Mouse (Mus musculus): ENCODE data around the gene Pkn1. TPM values are rescaled to one million over a fixed set of nuclear protein-coding genes. Genes with fewer than 3 reads are reported as not detected.

The Pkn1 gene
- polyA plus RNA-seq (2012; ENCODE audit: insufficient read depth, insufficient read length, missing spikeins) = 148 and 174 TPM in 2 replicates

GRCm38 (mm10) chr8:83698661-83699453, at the start of gene Pkn1:
TSS of gene Pkn1 (minus strand) at chr8:83699179.
- H3K4me1 ChIP-seq (ENCODE audit: control insufficient read depth, insufficient read depth, low read length) = peaks cover 35% of the 10 kb centered on the region
- peak within 1 kb of the TSS; percentile 87 for H3K27ac ChIP-seq (ENCODE audit: insufficient read depth, low read depth, low read length)

GRCm38 (mm10) chr8:83748708-83749107, 49.7 kb upstream of the Pkn1 start:
- TF ChIP-seq POLR2A (IDR thresholded peaks at IDR 0.05; ENCODE audit: borderline replicate concordance, low read depth, low read length) (no peak), CTCF (IDR thresholded peaks at IDR 0.05; ENCODE audit: low read depth, low read length) (no peak)
- H3K4me3 ChIP-seq (ENCODE audit: insufficient read depth, low read length) = peak overlapping the region; percentile 14
- H3K27ac ChIP-seq (ENCODE audit: insufficient read depth, low read depth, low read length) = peak overlapping the region; percentile 89
- H3K4me1 ChIP-seq (ENCODE audit: control insufficient read depth, insufficient read depth, low read length) = peaks cover 22% of the 10 kb centered on the region

More at GRCm38 (mm10) chr8:83698661-83699453, at the start of gene Pkn1:
- TF ChIP-seq POLR2A (IDR thresholded peaks at IDR 0.05; ENCODE audit: borderline replicate concordance, low read depth, low read length) = peak; percentile 50; the same call in 1 of the 2 replicates
- no peak for TF ChIP-seq CTCF (IDR thresholded peaks at IDR 0.05; ENCODE audit: low read depth, low read length)
- peak within 1 kb of the TSS; percentile 96 for H3K4me3 ChIP-seq (ENCODE audit: insufficient read depth, low read length)

- Histone ChIP-seq H3K4me1 (ENCODE audit: control insufficient read depth, insufficient read depth, low read length) (peaks cover 25% of the 10 kb centered on the region), H3K4me3 (ENCODE audit: insufficient read depth, low read length) (peak overlapping the region; percentile 47), H3K27ac (ENCODE audit: insufficient read depth, low read depth, low read length) (peak overlapping the region; percentile 89)
- TF ChIP-seq CTCF (IDR thresholded peaks at IDR 0.05; ENCODE audit: low read depth, low read length) (no peak), POLR2A (IDR thresholded peaks at IDR 0.05; ENCODE audit: borderline replicate concordance, low read depth, low read length) (no peak)
Observed at GRCm38 (mm10) chr8:83747661-83748346, 48.8 kb upstream of the Pkn1 start.

- peaks cover 46% of the 10 kb centered on the region for H3K4me1 ChIP-seq (ENCODE audit: control insufficient read depth, insufficient read depth, low read length)
- no peak overlapping the region for H3K27ac ChIP-seq (ENCODE audit: insufficient read depth, low read depth, low read length)
- no peak for TF ChIP-seq CTCF (IDR thresholded peaks at IDR 0.05; ENCODE audit: low read depth, low read length)
- TF ChIP-seq POLR2A (IDR thresholded peaks at IDR 0.05; ENCODE audit: borderline replicate concordance, low read depth, low read length) = no peak
- no peak overlapping the region for H3K4me3 ChIP-seq (ENCODE audit: insufficient read depth, low read length)
Observed at GRCm38 (mm10) chr8:83744070-83744469, 45.1 kb upstream of the Pkn1 start.

- peaks cover 48% of the 10 kb centered on the region for H3K4me1 ChIP-seq (ENCODE audit: control insufficient read depth, insufficient read depth, low read length)
- H3K27ac ChIP-seq (ENCODE audit: insufficient read depth, low read depth, low read length) = no peak overlapping the region
- TF ChIP-seq CTCF (IDR thresholded peaks at IDR 0.05; ENCODE audit: low read depth, low read length) = no peak
- TF ChIP-seq POLR2A (IDR thresholded peaks at IDR 0.05; ENCODE audit: borderline replicate concordance, low read depth, low read length) = no peak
- H3K4me3 ChIP-seq (ENCODE audit: insufficient read depth, low read length) = no peak overlapping the region
Observed at GRCm38 (mm10) chr8:83742968-83743367, 44.0 kb upstream of the Pkn1 start.

GRCm38 (mm10) chr8:83741849-83742655, 43.1 kb upstream of the Pkn1 start:
- Histone ChIP-seq H3K4me1 (ENCODE audit: control insufficient read depth, insufficient read depth, low read length) (peaks cover 49% of the 10 kb centered on the region), H3K4me3 (ENCODE audit: insufficient read depth, low read length) (peak overlapping the region; percentile 53; the same call in 1 of the 2 replicates), H3K27ac (ENCODE audit: insufficient read depth, low read depth, low read length) (peak overlapping the region; percentile 52)
- no peak for TF ChIP-seq POLR2A (IDR thresholded peaks at IDR 0.05; ENCODE audit: borderline replicate concordance, low read depth, low read length)
- no peak for TF ChIP-seq CTCF (IDR thresholded peaks at IDR 0.05; ENCODE audit: low read depth, low read length)

- Histone ChIP-seq H3K27ac (ENCODE audit: insufficient read depth, low read depth, low read length) (peak within 1 kb of the TSS; percentile 48), H3K4me3 (ENCODE audit: insufficient read depth, low read length) (peak within 1 kb of the TSS; percentile 53), H3K4me1 (ENCODE audit: control insufficient read depth, insufficient read depth, low read length) (peaks cover 52% of the 10 kb centered on the region)
- TF ChIP-seq POLR2A (IDR thresholded peaks at IDR 0.05; ENCODE audit: borderline replicate concordance, low read depth, low read length) = no peak
- no peak for TF ChIP-seq CTCF (IDR thresholded peaks at IDR 0.05; ENCODE audit: low read depth, low read length)
Observed at GRCm38 (mm10) chr8:83740976-83741741, 42.2 kb upstream of the Pkn1 start, which contains the start of gene Adgre5. TSS of gene Adgre5 (minus strand) at chr8:83741326.

- Histone ChIP-seq H3K27ac (ENCODE audit: insufficient read depth, low read depth, low read length) (no peak overlapping the region), H3K4me3 (ENCODE audit: insufficient read depth, low read length) (peak overlapping the region; percentile 53), H3K4me1 (ENCODE audit: control insufficient read depth, insufficient read depth, low read length) (peaks cover 52% of the 10 kb centered on the region)
- TF ChIP-seq POLR2A (IDR thresholded peaks at IDR 0.05; ENCODE audit: borderline replicate concordance, low read depth, low read length) (no peak), CTCF (IDR thresholded peaks at IDR 0.05; ENCODE audit: low read depth, low read length) (no peak)
Observed at GRCm38 (mm10) chr8:83740586-83740975, 41.6 kb upstream of the Pkn1 start.
